Mouse (Mus musculus) limb, embryonic 13.5 days (tissue): ENCODE measurements around the gene Cplx3. TPM values are rescaled to one million over a fixed set of nuclear protein-coding genes. Genes with fewer than 3 reads are reported as not detected.

Experiments used
- ATAC-seq: fragments of 200-750 bp; cut with Nextera tagmentation; 2 replicates; pipeline ENCODE4 v1.8.0; 2017; ENCODE audit warnings: low read depth, moderate number of reproducible peaks, moderate TSS enrichment; ENCODE audit not compliant: low FRiP score
- H3K27ac ChIP-seq: fragments of 300-500 bp; sonication (generic); 2 replicates; pipeline ENCODE4 v1.5.1; 2015; ENCODE audit warnings: inconsistent platforms, mild to moderate bottlenecking, moderate library complexity
- H3K27me3 ChIP-seq: fragments of 300-500 bp; sonication (generic); 2 replicates; pipeline ENCODE4 v1.6.1; 2015; ENCODE audit warnings: mild to moderate bottlenecking, inconsistent platforms
- H3K36me3 ChIP-seq: fragments of 300-500 bp; sonication (generic); 2 replicates; pipeline ENCODE4 v1.6.1; 2015; ENCODE audit warnings: inconsistent platforms, mild to moderate bottlenecking, moderate library complexity
- H3K4me1 ChIP-seq: fragments of 300-500 bp; sonication (generic); 2 replicates; pipeline ENCODE4 v1.6.1; 2015; ENCODE audit warnings: inconsistent platforms
- H3K4me2 ChIP-seq: fragments of 300-500 bp; sonication (generic); replicated peaks from 2 replicates; pipeline ENCODE4 v1.6.1; 2015; ENCODE audit warnings: inconsistent platforms, mild to moderate bottlenecking, moderate library complexity
- H3K4me3 ChIP-seq: fragments of 300-500 bp; sonication (generic); 2 replicates; pipeline ENCODE4 v1.5.1; 2015; ENCODE audit warnings: moderate library complexity, mild to moderate bottlenecking, inconsistent platforms
- H3K9ac ChIP-seq: fragments of 300-500 bp; sonication (generic); 2 replicates; pipeline ENCODE4 v1.6.1; 2015; ENCODE audit warnings: mild to moderate bottlenecking, inconsistent platforms
- H3K9me3 ChIP-seq: fragments of 300-500 bp; sonication (generic); 2 replicates; pipeline ENCODE4 v1.6.1; 2016; ENCODE audit warnings: inconsistent platforms
- WGBS: fragments of 180-500 bp; shearing (Covaris S2); methylation state at CpG from one replicate; pipeline ENCODE4 v1.1.7; 2015; 5-methylcytosine and 5-hydroxymethylcytosine counted together
- polyA plus RNA-seq: library from polyadenylated mRNA; unstranded; fragments of >200 nt; fragmentation: Nextera tagmentation; extraction: Ambion mirVana; gene quantifications from 2 replicates; pipeline ENCODE4 v1.2.1, GENCODE M21; 2015

The Cplx3 gene
- polyA plus RNA-seq, 1 experiment from 2014 or later = not detected

- peak overlapping the region; percentile 34 for H3K4me2 ChIP-seq
These were observed 43.1 kb downstream of the Cplx3 start for GRCm38 (mm10) chr9:57562896-57563372.

GRCm38 (mm10) chr9:57561711-57562099 lies 44.4 kb downstream of the Cplx3 start:
- no peak for ATAC-seq
- Histone ChIP-seq H3K9me3 (no peaks in the 10 kb centered on the region), H3K36me3 (no peaks in the 10 kb centered on the region), H3K27me3 (peaks cover 2% of the 10 kb centered on the region; the same call in 1 of the 2 replicates), H3K4me1 (peaks cover 49% of the 10 kb centered on the region), H3K4me3 (peak overlapping the region; percentile 60), H3K27ac (peak overlapping the region; percentile 33; the same call in 1 of the 2 replicates), H3K9ac (peak overlapping the region; percentile 67), H3K4me2 (peak overlapping the region; percentile 77)
- 76% methylated on average over 13 of the region's 13 CpGs for WGBS

More at GRCm38 (mm10) chr9:57562896-57563372, 43.1 kb downstream of the Cplx3 start:
- ATAC-seq = no peak
- H3K36me3 ChIP-seq = peaks cover 3% of the 10 kb centered on the region; the same call in 1 of the 2 replicates
- no peak overlapping the region for H3K27ac ChIP-seq
- H3K4me3 ChIP-seq = no peak overlapping the region
- WGBS = 66% methylated on average over 4 of the region's 4 CpGs
- H3K9ac ChIP-seq = peak overlapping the region; percentile 55; the same call in 1 of the 2 replicates
- peaks cover 56% of the 10 kb centered on the region for H3K4me1 ChIP-seq
- no peaks in the 10 kb centered on the region for H3K9me3 ChIP-seq
- peaks cover 2% of the 10 kb centered on the region; the same call in 1 of the 2 replicates for H3K27me3 ChIP-seq

DNA sequence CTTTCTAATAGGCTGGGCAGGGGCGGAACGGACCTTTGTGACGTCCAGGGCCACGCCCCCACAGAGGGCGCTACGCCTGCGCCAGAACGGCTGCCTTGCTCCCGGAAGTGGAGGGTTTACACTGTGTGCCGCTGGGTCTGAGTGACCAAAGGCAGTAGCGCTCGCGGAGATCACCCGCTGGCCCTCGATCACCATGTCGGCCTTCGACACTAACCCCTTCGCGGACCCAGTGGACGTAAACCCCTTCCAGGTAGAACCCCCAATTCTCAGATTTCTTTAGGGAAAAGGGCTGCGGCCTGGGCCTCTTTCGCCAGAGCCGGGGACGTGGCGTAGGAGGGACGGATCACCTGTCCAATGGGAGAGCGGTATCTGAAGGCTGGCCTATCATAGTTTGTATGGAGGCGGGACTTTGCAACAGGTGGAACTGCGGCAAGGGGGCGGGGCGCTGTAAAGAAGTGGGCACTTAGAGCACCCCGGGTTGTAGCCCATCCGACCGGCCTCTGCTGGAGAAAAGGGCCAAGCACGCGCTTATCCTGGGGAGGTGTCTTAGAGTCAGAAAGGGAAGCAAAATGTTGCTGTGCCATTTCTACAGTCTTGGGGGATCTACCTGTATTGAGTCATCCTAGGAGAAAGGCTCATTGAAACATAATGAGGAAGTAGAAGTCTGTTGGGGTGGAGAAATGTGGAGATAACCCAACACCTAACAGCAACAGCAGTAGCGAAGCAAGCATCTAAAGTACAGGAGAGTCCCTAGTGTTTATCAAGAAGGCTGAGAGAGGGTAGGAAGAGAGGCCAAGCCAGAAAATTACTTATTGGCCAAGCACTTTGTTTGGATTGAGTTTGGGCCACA lies 45.0 kb downstream of the Cplx3 start, which contains the start of gene Scamp2:
Gene Scamp2, plus strand, starts transcription at position 83 of the 850 bp plus-strand sequence.
- H3K4me3 ChIP-seq = peak within 1 kb of the TSS; percentile 60
- H3K27me3 ChIP-seq = peaks cover 2% of the 10 kb centered on the region; the same call in 1 of the 2 replicates
- peak within 1 kb of the TSS; percentile 77 for H3K4me2 ChIP-seq
- peak within 1 kb of the TSS; percentile 67 for H3K9ac ChIP-seq
- H3K36me3 ChIP-seq = no peaks in the 10 kb centered on the region
- peak; percentile 99 for ATAC-seq
- no peaks in the 10 kb centered on the region for H3K9me3 ChIP-seq
- peak within 1 kb of the TSS; percentile 39; the same call in 1 of the 2 replicates for H3K27ac ChIP-seq
- peaks cover 43% of the 10 kb centered on the region for H3K4me1 ChIP-seq
- WGBS = 1% methylated on average over 37 of the region's 37 CpGs

DNA sequence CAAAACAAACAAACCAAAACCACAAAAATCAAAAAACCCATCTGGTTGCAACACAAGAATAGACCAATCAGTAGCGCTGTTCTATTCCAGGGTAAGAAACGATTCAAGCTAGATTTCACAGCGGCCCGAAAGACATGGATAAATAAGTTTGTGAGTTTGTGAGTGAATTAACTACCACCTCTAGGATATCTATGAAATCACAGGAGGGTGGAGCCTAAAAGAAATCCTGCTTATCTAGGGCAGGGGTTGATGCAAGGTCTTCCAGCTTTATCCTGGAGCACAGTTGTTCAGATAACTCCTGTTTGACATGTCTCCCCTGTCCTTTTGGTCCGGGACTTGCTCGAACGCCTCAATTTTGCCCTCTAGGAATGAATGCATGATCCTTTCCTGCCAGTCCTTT lies 45.8 kb downstream of the Cplx3 start:
- Histone ChIP-seq H3K36me3 (no peaks in the 10 kb centered on the region), H3K9me3 (no peaks in the 10 kb centered on the region), H3K9ac (peak overlapping the region; percentile 67), H3K27me3 (peaks cover 2% of the 10 kb centered on the region; the same call in 1 of the 2 replicates), H3K27ac (peak overlapping the region; percentile 39; the same call in 1 of the 2 replicates), H3K4me2 (peak overlapping the region; percentile 77), H3K4me1 (peaks cover 34% of the 10 kb centered on the region), H3K4me3 (peak overlapping the region; percentile 60)
- no peak for ATAC-seq
- 28% methylated on average over 7 of the region's 7 CpGs for WGBS

DNA sequence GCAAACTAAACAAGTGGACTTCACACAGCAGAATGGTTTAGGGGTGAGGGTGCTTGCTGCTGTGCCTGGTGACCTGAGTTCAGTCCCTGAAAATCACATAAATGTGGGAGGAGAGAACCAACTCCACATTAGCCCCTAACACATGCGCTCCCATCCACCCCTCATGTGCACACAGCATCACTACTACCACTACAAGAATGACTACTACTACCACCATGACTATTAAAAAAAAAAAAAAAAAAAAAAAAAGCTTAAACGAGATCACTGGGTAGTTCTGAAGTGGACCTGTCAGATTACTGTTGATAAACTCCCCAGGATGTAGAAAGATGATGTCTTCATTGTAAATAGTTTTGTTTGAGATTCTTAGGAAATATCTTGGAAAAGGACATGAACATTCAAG lies 46.5 kb downstream of the Cplx3 start:
- no peaks in the 10 kb centered on the region for H3K9me3 ChIP-seq
- H3K4me3 ChIP-seq = no peak overlapping the region
- 73% methylated on average over 2 of the region's 2 CpGs for WGBS
- ATAC-seq = no peak
- H3K4me2 ChIP-seq = no peak overlapping the region
- H3K27me3 ChIP-seq = peaks cover 2% of the 10 kb centered on the region; the same call in 1 of the 2 replicates
- H3K36me3 ChIP-seq = no peaks in the 10 kb centered on the region
- H3K4me1 ChIP-seq = peaks cover 30% of the 10 kb centered on the region
- H3K27ac ChIP-seq = no peak overlapping the region
- H3K9ac ChIP-seq = no peak overlapping the region

DNA sequence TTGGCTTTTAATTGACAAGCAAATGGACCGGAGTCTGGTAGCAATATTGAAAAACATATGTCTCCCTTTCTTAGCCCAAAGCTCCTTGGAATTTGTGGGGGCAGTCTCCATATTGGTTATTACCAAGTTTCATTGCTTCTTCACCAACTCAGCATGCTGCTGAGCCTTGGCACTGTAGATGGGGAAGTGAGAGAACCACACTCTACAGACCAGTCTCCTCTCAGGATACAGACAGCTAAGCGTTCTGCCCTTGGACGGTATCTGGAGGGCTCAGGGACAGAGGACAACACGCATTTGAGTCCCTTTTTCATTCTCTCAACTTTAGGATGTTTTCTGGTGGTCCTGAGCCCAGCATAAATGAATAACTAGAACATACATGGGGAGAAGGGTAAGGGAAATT lies 47.5 kb downstream of the Cplx3 start:
- 83% methylated on average over 4 of the region's 4 CpGs for WGBS
- no peaks in the 10 kb centered on the region for H3K9me3 ChIP-seq
- H3K36me3 ChIP-seq = no peaks in the 10 kb centered on the region
- H3K27me3 ChIP-seq = peaks cover 2% of the 10 kb centered on the region; the same call in 1 of the 2 replicates
- H3K27ac ChIP-seq = no peak overlapping the region
- H3K4me3 ChIP-seq = no peak overlapping the region
- H3K4me1 ChIP-seq = peaks cover 29% of the 10 kb centered on the region
- no peak overlapping the region for H3K4me2 ChIP-seq
- no peak for ATAC-seq
- H3K9ac ChIP-seq = no peak overlapping the region

DNA sequence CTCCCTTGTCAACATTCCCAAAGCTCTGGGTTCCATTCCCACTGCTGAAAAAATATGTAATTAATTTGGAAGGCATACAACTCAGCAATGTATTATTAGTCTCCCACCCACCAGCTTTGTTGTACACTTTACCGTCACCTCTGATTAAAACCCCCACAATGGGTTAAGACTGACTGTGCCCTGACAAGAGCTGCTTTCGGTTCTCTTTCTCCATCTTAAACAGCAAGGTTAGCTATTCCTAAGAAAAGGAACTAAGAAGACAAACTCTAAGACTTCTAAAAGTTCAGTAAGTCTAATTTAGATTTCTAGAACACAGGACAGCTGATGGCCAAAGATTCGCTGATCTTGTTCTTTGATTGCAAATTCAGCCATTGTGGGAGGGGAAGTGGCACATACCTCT lies 48.9 kb downstream of the Cplx3 start:
- Histone ChIP-seq H3K9ac (no peak overlapping the region), H3K4me1 (peaks cover 15% of the 10 kb centered on the region), H3K27ac (no peak overlapping the region), H3K27me3 (peaks cover 2% of the 10 kb centered on the region; the same call in 1 of the 2 replicates), H3K4me3 (no peak overlapping the region), H3K4me2 (no peak overlapping the region), H3K9me3 (no peaks in the 10 kb centered on the region), H3K36me3 (no peaks in the 10 kb centered on the region)
- ATAC-seq = no peak
- WGBS = 76% methylated on average over 3 of the region's 3 CpGs

DNA sequence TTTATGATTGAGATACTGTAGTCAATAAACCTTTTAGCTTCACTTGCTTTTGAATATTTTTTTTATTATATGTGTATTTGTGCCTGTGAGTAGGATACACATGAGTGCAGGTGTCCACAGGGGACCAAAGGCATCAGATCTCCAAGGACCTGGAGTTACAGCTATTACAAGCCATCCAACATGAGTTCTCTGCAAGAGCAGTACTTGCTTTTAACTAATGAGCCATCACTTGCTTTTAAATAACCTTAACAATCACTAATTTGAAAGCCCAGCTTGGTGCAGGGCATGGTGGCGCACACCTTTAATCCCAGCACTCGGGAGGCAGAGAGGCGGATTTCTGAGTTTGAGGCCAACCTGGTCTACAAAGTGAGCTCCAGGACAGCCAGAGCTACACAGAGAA lies 51.3 kb downstream of the Cplx3 start:
- no peak for ATAC-seq
- H3K36me3 ChIP-seq = peaks cover 8% of the 10 kb centered on the region
- WGBS = 39% methylated on average over 3 of the region's 3 CpGs
- no peak overlapping the region for H3K4me3 ChIP-seq
- H3K4me2 ChIP-seq = no peak overlapping the region
- no peak overlapping the region for H3K9ac ChIP-seq
- no peak overlapping the region for H3K27ac ChIP-seq
- peaks cover 2% of the 10 kb centered on the region; the same call in 1 of the 2 replicates for H3K27me3 ChIP-seq
- peaks cover 7% of the 10 kb centered on the region for H3K4me1 ChIP-seq
- no peaks in the 10 kb centered on the region for H3K9me3 ChIP-seq

- peaks cover 25% of the 10 kb centered on the region for H3K36me3 ChIP-seq
- 73% methylated on average over 11 of the region's 11 CpGs for WGBS
These were observed 53.0 kb downstream of the Cplx3 start for GRCm38 (mm10) chr9:57553119-57553518.

GRCm38 (mm10) chr9:57552139-57552887 lies 53.8 kb downstream of the Cplx3 start, which contains the start of gene Mpi:
Mpi (minus strand) TSS chr9:57552763.
- H3K9me3 ChIP-seq = no peaks in the 10 kb centered on the region
- no peaks in the 10 kb centered on the region for H3K27me3 ChIP-seq
- H3K27ac ChIP-seq = no peak within 1 kb of the TSS
- peak; percentile 48; the same call in 1 of the 2 replicates for ATAC-seq
- peak within 1 kb of the TSS; percentile 68 for H3K4me3 ChIP-seq
- H3K4me1 ChIP-seq = peaks cover 7% of the 10 kb centered on the region
- under 1% methylated on average over 28 of the region's 28 CpGs for WGBS
- peaks cover 33% of the 10 kb centered on the region for H3K36me3 ChIP-seq
- H3K9ac ChIP-seq = peak within 1 kb of the TSS; percentile 77
- H3K4me2 ChIP-seq = peak within 1 kb of the TSS; percentile 78

More at GRCm38 (mm10) chr9:57553119-57553518, 53.0 kb downstream of the Cplx3 start:
- no peak overlapping the region for H3K4me3 ChIP-seq
- ATAC-seq = no peak
- H3K27me3 ChIP-seq = no peaks in the 10 kb centered on the region
- H3K4me2 ChIP-seq = no peak overlapping the region
- no peak overlapping the region for H3K27ac ChIP-seq
- H3K9me3 ChIP-seq = no peaks in the 10 kb centered on the region
- no peak overlapping the region for H3K9ac ChIP-seq
- peaks cover 7% of the 10 kb centered on the region for H3K4me1 ChIP-seq

- H3K9ac ChIP-seq = no peak overlapping the region
- H3K27ac ChIP-seq = no peak overlapping the region
- H3K4me1 ChIP-seq = peaks cover 7% of the 10 kb centered on the region
- no peaks in the 10 kb centered on the region for H3K9me3 ChIP-seq
- no peaks in the 10 kb centered on the region for H3K27me3 ChIP-seq
- WGBS = 88% methylated on average over 11 of the region's 11 CpGs
- ATAC-seq = peak; percentile 25
- no peak overlapping the region for H3K4me2 ChIP-seq
- peaks cover 53% of the 10 kb centered on the region for H3K36me3 ChIP-seq
- no peak overlapping the region for H3K4me3 ChIP-seq
These were observed 55.8 kb downstream of the Cplx3 start for GRCm38 (mm10) chr9:57550126-57550862.
